Mouse (Mus musculus) liver, adult 2 months (tissue): Measurements from ENCODE around the gene Igsf8. TPM values are rescaled to one million over a fixed set of nuclear protein-coding genes. Genes with fewer than 3 reads are reported as not detected.

Source experiments
- DNase-seq: peaks from one replicate; pipeline ENCODE4 v3.0.0-alpha.2; 2011; ENCODE audit warnings: low read depth, low spot score; ENCODE audit errors: extremely low read depth
- H3K27ac ChIP-seq: fragments of 200-500 bp; replicated peaks from 2 replicates; pipeline ENCODE4 v1.5.1; 2012; ENCODE audit warnings: low read depth, mild to moderate bottlenecking, control low read depth, inconsistent platforms, low read length; ENCODE audit not compliant: insufficient read depth
- H3K27me3 ChIP-seq: fragments of 200-500 bp; 2 replicates; pipeline ENCODE4 v1.6.1; 2012; ENCODE audit warnings: mild to moderate bottlenecking, moderate library complexity, low read length, inconsistent platforms; ENCODE audit not compliant: control insufficient read depth, insufficient read depth
- H3K36me3 ChIP-seq: fragments of 200-500 bp; 2 replicates; pipeline ENCODE4 v1.6.1; 2012; ENCODE audit warnings: low read length, inconsistent platforms; ENCODE audit not compliant: control insufficient read depth, insufficient read depth
- H3K4me1 ChIP-seq: fragments of 200-500 bp; 2 replicates; pipeline ENCODE4 v1.6.1; 2011; ENCODE audit warnings: low read length; ENCODE audit not compliant: control insufficient read depth, insufficient read depth
- H3K4me3 ChIP-seq: fragments of 200-500 bp; 2 replicates; pipeline ENCODE4 v1.5.1; 2011; ENCODE audit warnings: low read depth, mild to moderate bottlenecking, control low read depth, low read length, moderate library complexity; ENCODE audit not compliant: insufficient read depth
- H3K79me2 ChIP-seq: fragments of 200-500 bp; 2 replicates; pipeline ENCODE4 v1.6.1; 2012; ENCODE audit warnings: inconsistent platforms, mild to moderate bottlenecking, low read length, moderate library complexity; ENCODE audit not compliant: control insufficient read depth, insufficient read depth
- H3K9ac ChIP-seq: fragments of 200-500 bp; 2 replicates; pipeline ENCODE4 v1.6.1; 2012; ENCODE audit warnings: low read depth, mild to moderate bottlenecking, control low read depth, inconsistent platforms, low read length
- CTCF ChIP-seq: fragments of 200-500 bp; IDR thresholded peaks from 2 replicates; pipeline ENCODE4 v1.5.1; 2011; ENCODE audit warnings: low read depth, low read length, control low read depth
- POLR2A ChIP-seq: fragments of 200-500 bp; IDR thresholded peaks from 2 replicates; pipeline ENCODE4 v1.6.1; 2011; ENCODE audit warnings: low read length, control low read depth; ENCODE audit not compliant: insufficient read depth; ENCODE audit errors: extremely low read depth
- WGBS: fragments of 180-500 bp; shearing (Covaris S2); methylation state at CpG from one replicate; pipeline ENCODE4 v1.1.7; 2018; 5-methylcytosine and 5-hydroxymethylcytosine counted together
- polyA plus RNA-seq: library from polyadenylated mRNA; depleted of rRNA; stranded (reverse); fragments of >200 nt; gene quantifications from 2 replicates; pipeline ENCODE4 v1.2.3, GENCODE M21; 2012
- total RNA-seq: library from RNA; depleted of rRNA; stranded (reverse); fragments of >200 nt; gene quantifications from 2 replicates; pipeline ENCODE4 v1.2.3, GENCODE M21; 2014

Igsf8 gene
- total and polyA plus RNA-seq, 2 experiments: 3.6 to 26.3 TPM

- Histone ChIP-seq H3K36me3 (no peaks in the 10 kb centered on the region), H3K27me3 (no peaks in the 10 kb centered on the region), H3K4me3 (no peak overlapping the region), H3K79me2 (peaks cover 7% of the 10 kb centered on the region; the same call in 1 of the 2 replicates), H3K27ac (no peak overlapping the region), H3K9ac (no peak overlapping the region), H3K4me1 (peaks cover 3% of the 10 kb centered on the region)
- DNase-seq: no peak
- 93% methylated on average over 18 of the region's 18 CpGs for WGBS
- no peak for TF ChIP-seq CTCF
- TF ChIP-seq POLR2A: no peak
Measured at GRCm38 (mm10) chr1:172317431-172317830, 56.0 kb downstream of the Igsf8 start.

- no peaks in the 10 kb centered on the region for H3K27me3 ChIP-seq
- no peak overlapping the region for H3K4me3 ChIP-seq
- H3K27ac ChIP-seq: no peak overlapping the region
- peaks cover 3% of the 10 kb centered on the region; the same call in 1 of the 2 replicates for H3K79me2 ChIP-seq
- WGBS: 94% methylated on average over 15 of the region's 15 CpGs
- no peak overlapping the region for H3K9ac ChIP-seq
- peaks cover 3% of the 10 kb centered on the region for H3K4me1 ChIP-seq
- no peaks in the 10 kb centered on the region for H3K36me3 ChIP-seq
- TF ChIP-seq POLR2A (no peak), CTCF (no peak)
- no peak for DNase-seq
Measured at GRCm38 (mm10) chr1:172317946-172318345, 56.5 kb downstream of the Igsf8 start.

GRCm38 (mm10) chr1:172318424-172319035, 57.1 kb downstream of the Igsf8 start:
- no peak overlapping the region; the same call in 1 of the 2 replicates for H3K9ac ChIP-seq
- no peaks in the 10 kb centered on the region for H3K36me3 ChIP-seq
- no peaks in the 10 kb centered on the region for H3K4me1 ChIP-seq
- H3K27ac ChIP-seq: no peak overlapping the region
- no peaks in the 10 kb centered on the region for H3K79me2 ChIP-seq
- no peak for DNase-seq
- H3K4me3 ChIP-seq: no peak overlapping the region
- no peaks in the 10 kb centered on the region for H3K27me3 ChIP-seq
- 96% methylated on average over 19 of the region's 19 CpGs for WGBS
- TF ChIP-seq POLR2A (no peak), CTCF (no peak)

- H3K9ac ChIP-seq: no peak overlapping the region
- H3K27me3 ChIP-seq: no peaks in the 10 kb centered on the region
- no peak for DNase-seq
- no peak overlapping the region for H3K27ac ChIP-seq
- no peaks in the 10 kb centered on the region for H3K36me3 ChIP-seq
- WGBS: 91% methylated on average over 7 of the region's 7 CpGs
- TF ChIP-seq CTCF: no peak
- TF ChIP-seq POLR2A: no peak
- no peaks in the 10 kb centered on the region for H3K79me2 ChIP-seq
- no peaks in the 10 kb centered on the region for H3K4me1 ChIP-seq
- no peak overlapping the region for H3K4me3 ChIP-seq
Measured at GRCm38 (mm10) chr1:172319346-172319745, 57.9 kb downstream of the Igsf8 start.

- TF ChIP-seq CTCF (no peak), POLR2A (no peak)
- 74% methylated on average over 5 of the region's 5 CpGs for WGBS
- H3K4me3 ChIP-seq: no peak overlapping the region
- no peaks in the 10 kb centered on the region for H3K4me1 ChIP-seq
- H3K27ac ChIP-seq: no peak overlapping the region
- H3K36me3 ChIP-seq: no peaks in the 10 kb centered on the region
- no peaks in the 10 kb centered on the region for H3K27me3 ChIP-seq
- H3K9ac ChIP-seq: no peak overlapping the region
- DNase-seq: no peak
- H3K79me2 ChIP-seq: no peaks in the 10 kb centered on the region
Measured at GRCm38 (mm10) chr1:172319921-172320411, 58.5 kb downstream of the Igsf8 start.

- Histone ChIP-seq H3K36me3 (no peaks in the 10 kb centered on the region), H3K27ac (no peak overlapping the region), H3K27me3 (peaks cover 6% of the 10 kb centered on the region; the same call in 1 of the 2 replicates), H3K4me1 (peaks cover 1% of the 10 kb centered on the region; the same call in 1 of the 2 replicates), H3K4me3 (no peak overlapping the region), H3K79me2 (no peaks in the 10 kb centered on the region), H3K9ac (no peak overlapping the region)
- no peak for DNase-seq
- 65% methylated on average over 13 of the region's 13 CpGs for WGBS
- TF ChIP-seq POLR2A: no peak
- no peak for TF ChIP-seq CTCF
Measured at GRCm38 (mm10) chr1:172322725-172323124, 61.3 kb downstream of the Igsf8 start.
